In the genomic region with DNA sequence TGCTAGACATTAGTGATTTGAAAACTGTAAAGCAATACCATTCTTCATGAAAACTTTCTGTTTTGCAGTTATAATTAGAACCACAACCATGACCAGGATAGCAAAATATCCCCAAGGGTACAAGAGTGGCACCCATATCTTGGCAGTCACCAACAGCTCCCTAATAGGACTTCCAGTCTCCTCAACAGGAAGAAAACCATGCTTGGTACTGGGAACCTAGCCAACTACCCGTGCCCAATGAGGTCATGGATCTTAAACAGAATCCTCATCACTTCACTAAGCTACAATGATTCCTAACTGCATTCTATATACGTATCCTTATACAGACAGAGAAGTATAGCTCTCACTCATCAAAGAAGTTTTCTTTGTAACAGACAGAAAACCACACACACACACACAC, we compare ENCODE assay signal across 28 mouse cellular contexts.
DNase-seq lines count a peak whose midpoint lies in the region; ATAC-seq and TF ChIP-seq lines count a peak whose summit lies in the region.
"Had no signal": no experiment of that assay in that cellular context is flagged by ENCODE, and none has a peak within 500 bp of the region (broad histone marks: within the 10 kb centered on the region; RNA-seq: fewer than 3 reads in every experiment).

No protein-coding gene starts in this region.

- no peak overlapping the region for H3K27ac ChIP-seq in lung, postnatal 0 days (ENCODE audit: low read length)
- H3K27ac ChIP-seq: layer of hippocampus, adult 2 months; liver, embryonic 12.5 days; midbrain, embryonic 10.5 days; midbrain, embryonic 15.5 days; neural tube, embryonic 15.5 days; stomach, postnatal 0 days had no signal

- H3K27me3 ChIP-seq in lung, postnatal 0 days (replicated peaks; ENCODE audit: insufficient read depth, low read length), result no peaks in the 10 kb centered on the region
- H3K27me3 ChIP-seq: liver, embryonic 12.5 days; midbrain, embryonic 15.5 days; neural tube, embryonic 15.5 days had no signal

- no peak for TF ChIP-seq EP300 in lung, postnatal 0 days (IDR thresholded peaks at IDR 0.05)

- peak; percentile 34 for DNase-seq in adrenal gland, postnatal 10 days
- no peak for DNase-seq in adrenal gland, postnatal 4 days (ENCODE audit: low spot score in 2 of 2)
- peak; percentile 42 for DNase-seq in heart, adult 8-10 months (ENCODE audit: low spot score)
- no peak for DNase-seq in heart, postnatal 14 days
- peak; percentile 20 for DNase-seq in lung, postnatal 0 days (ENCODE audit: low spot score)
- DNase-seq in lung, postnatal 36 days, result no peak
- DNase-seq in heart, postnatal 4 days, result peak; percentile 70
- no peak for DNase-seq in retina, postnatal 1 day
- DNase-seq: cerebellum, adult 11-12 months; cerebellum, adult 9-11 months; gastrocnemius, postnatal 14 days; kidney, adult 18-20 months; kidney, postnatal 36 days; left cerebral cortex, postnatal 4 days; liver, postnatal 0 days; lung, postnatal 14 days; right cerebral cortex, postnatal 25 days; thymus, adult 18-20 months; thymus, postnatal 25 days had no signal

- TF ChIP-seq CTCF in lung, postnatal 0 days (IDR thresholded peaks at IDR 0.05), result no peak

- no peak overlapping the region for H3K4me3 ChIP-seq in lung, postnatal 0 days (ENCODE audit: low read depth, low read length)
- H3K4me3 ChIP-seq: erythroblast, embryonic 14.5 days; layer of hippocampus, adult 2 months; liver, embryonic 12.5 days; midbrain, embryonic 10.5 days; midbrain, embryonic 15.5 days; neural tube, embryonic 15.5 days had no signal

- H3K4me2 ChIP-seq in lung, postnatal 0 days (replicated peaks; ENCODE audit: low read depth, low read length), result no peak overlapping the region
- H3K4me2 ChIP-seq: liver, embryonic 12.5 days; midbrain, embryonic 15.5 days; neural tube, embryonic 15.5 days had no signal

- 71% methylated on average over 2 of the region's 2 CpGs for WGBS in lung, postnatal 0 days

- no peaks in the 10 kb centered on the region for H3K4me1 ChIP-seq in lung, postnatal 0 days (ENCODE audit: insufficient read depth, low read depth, low read length)
- H3K4me1 ChIP-seq: liver, embryonic 12.5 days; midbrain, embryonic 10.5 days; midbrain, embryonic 15.5 days; neural tube, embryonic 15.5 days had no signal

- H3K9me3 ChIP-seq in lung, postnatal 0 days (ENCODE audit: low read length), result no peaks in the 10 kb centered on the region
- H3K9me3 ChIP-seq: liver, embryonic 12.5 days; midbrain, embryonic 10.5 days; midbrain, embryonic 15.5 days; neural tube, embryonic 15.5 days had no signal

- no peaks in the 10 kb centered on the region for H3K36me3 ChIP-seq in lung, postnatal 0 days (ENCODE audit: insufficient read depth, low read length)
- H3K36me3 ChIP-seq: midbrain, embryonic 15.5 days; neural tube, embryonic 15.5 days had no signal

- intact Hi-C loops in heart, postnatal 14 days (cut with DNase I), result no loop called here

- no peak overlapping the region for H3K9ac ChIP-seq in lung, postnatal 0 days (replicated peaks; ENCODE audit: low read depth)
- H3K9ac ChIP-seq: liver, embryonic 12.5 days; liver, postnatal 0 days; midbrain, embryonic 15.5 days; neural tube, embryonic 15.5 days had no signal

- peak; percentile 21; the same call in 1 of the 2 replicates for ATAC-seq in lung, postnatal 0 days
- ATAC-seq: forebrain, embryonic 16.5 days; hindbrain, embryonic 16.5 days; liver, embryonic 12.5 days; liver, postnatal 0 days; midbrain, embryonic 15.5 days had no signal

Comparison
In these comparisons a context has a peak if more than half of its experiments do, and no peak if none do; other contexts are left out.
1. DNase-seq: peak in adrenal gland, postnatal 10 days (single experiment), heart, adult 8-10 months (single experiment), lung, postnatal 0 days (single experiment) and heart, postnatal 4 days (single experiment); none in adrenal gland, postnatal 4 days (0 of 2), heart, postnatal 14 days (0 of 2), lung, postnatal 36 days (single experiment) and retina, postnatal 1 day (single experiment).